Mouse (Mus musculus) midbrain, embryonic 11.5 days (tissue): ENCODE measurements at regions not wholly inside any gene's neighbourhood (a gene's known extent, or its start where the extent isn't known, plus 50 kb on each side); places are given as distances from the start of the nearest gene placed in this dataset.

Experiments used
- ATAC-seq: fragments of 200-750 bp; cut with Nextera tagmentation; 2 replicates; pipeline ENCODE4 v1.8.0; 2017; ENCODE audit warnings: moderate TSS enrichment, moderate library complexity; ENCODE audit not compliant: low FRiP score
- DNase-seq: peaks from one replicate; pipeline ENCODE4 v3.0.0; 2015; ENCODE audit warnings: low spot score; ENCODE audit errors: missing footprints
- H3K27ac ChIP-seq: fragments of 300-500 bp; sonication (generic); 2 replicates; pipeline ENCODE4 v1.5.1; 2014; ENCODE audit warnings: low read depth, low read length
- H3K27me3 ChIP-seq: fragments of 300-500 bp; sonication (generic); 2 replicates; pipeline ENCODE4 v1.6.1; 2014; ENCODE audit warnings: mild to moderate bottlenecking, low read length, moderate library complexity, mixed read lengths; ENCODE audit not compliant: control insufficient read depth, insufficient read depth
- H3K36me3 ChIP-seq: fragments of 300-500 bp; sonication (generic); 2 replicates; pipeline ENCODE4 v1.6.1; 2014; ENCODE audit warnings: mild to moderate bottlenecking, low read length, moderate library complexity, mixed read lengths; ENCODE audit not compliant: control insufficient read depth, insufficient read depth
- H3K4me1 ChIP-seq: fragments of 300-500 bp; sonication (generic); 2 replicates; pipeline ENCODE4 v1.6.1; 2014; ENCODE audit warnings: low read length; ENCODE audit not compliant: control insufficient read depth, insufficient read depth
- H3K4me2 ChIP-seq: fragments of 300-500 bp; sonication (generic); 2 replicates; pipeline ENCODE4 v1.6.1; 2014; ENCODE audit warnings: mild to moderate bottlenecking, moderate library complexity
- H3K4me3 ChIP-seq: fragments of 300-500 bp; sonication (generic); 2 replicates; pipeline ENCODE4 v1.5.1; 2014; ENCODE audit warnings: low read depth, low read length
- H3K9ac ChIP-seq: fragments of 300-500 bp; sonication (generic); 2 replicates; pipeline ENCODE4 v1.6.1; 2014; ENCODE audit warnings: low read length
- H3K9me3 ChIP-seq: fragments of 300-500 bp; sonication (generic); 2 replicates; pipeline ENCODE4 v1.6.1; 2016; ENCODE audit warnings: low read length; ENCODE audit not compliant: control insufficient read depth
- WGBS: fragments of 180-500 bp; shearing (Covaris S2); extraction: QIAGEN DNeasy Blood & Tissue Kit; methylation state at CpG from one replicate; pipeline ENCODE4 v1.1.7; 2014; 5-methylcytosine and 5-hydroxymethylcytosine counted together

- H3K9ac ChIP-seq = no peak overlapping the region
- ATAC-seq (no peak), DNase-seq (no peak)
- H3K9me3 ChIP-seq = no peaks in the 10 kb centered on the region
- WGBS = 60% methylated on average over 1 of the region's 1 CpGs
- H3K4me1 ChIP-seq = no peaks in the 10 kb centered on the region
- no peak overlapping the region for H3K4me3 ChIP-seq
- H3K27ac ChIP-seq = no peak overlapping the region
- H3K36me3 ChIP-seq = no peaks in the 10 kb centered on the region
- no peak overlapping the region for H3K4me2 ChIP-seq
- no peaks in the 10 kb centered on the region for H3K27me3 ChIP-seq
Observed at GRCm38 (mm10) chr16:92988416-92988815, 162.5 kb upstream of the Runx1 start.

GRCm38 (mm10) chr16:92988000-92988399 lies 162.1 kb upstream of the Runx1 start:
- no peak for DNase-seq
- no peak overlapping the region for H3K27ac ChIP-seq
- no peak overlapping the region for H3K9ac ChIP-seq
- no peak overlapping the region for H3K4me3 ChIP-seq
- no peaks in the 10 kb centered on the region for H3K27me3 ChIP-seq
- no peaks in the 10 kb centered on the region for H3K36me3 ChIP-seq
- H3K4me1 ChIP-seq = no peaks in the 10 kb centered on the region
- 89% methylated on average over 3 of the region's 3 CpGs for WGBS
- no peak overlapping the region for H3K4me2 ChIP-seq
- H3K9me3 ChIP-seq = no peaks in the 10 kb centered on the region
- ATAC-seq = no peak

DNA sequence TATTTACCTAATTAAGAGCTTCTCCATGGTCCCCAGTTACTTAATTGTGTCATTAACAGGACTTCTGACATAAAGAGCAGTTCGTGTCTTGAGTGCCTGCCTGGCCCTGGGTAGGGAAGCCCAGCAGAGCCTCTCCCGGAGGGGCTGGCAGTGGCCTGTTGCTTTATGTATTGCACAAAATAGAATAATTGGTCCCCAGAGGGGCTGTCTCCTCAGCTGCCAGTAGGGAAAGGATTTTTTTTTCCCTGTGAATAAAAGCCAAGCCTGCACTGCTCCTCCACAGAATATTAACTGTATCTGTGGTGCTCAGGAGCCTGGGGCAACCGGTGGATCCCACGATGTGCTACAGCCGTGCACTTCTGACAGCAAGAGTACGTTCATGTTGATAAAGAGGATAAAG lies 159.8 kb upstream of the Runx1 start:
- ATAC-seq = no peak
- H3K36me3 ChIP-seq = no peaks in the 10 kb centered on the region
- no peak overlapping the region for H3K27ac ChIP-seq
- H3K27me3 ChIP-seq = no peaks in the 10 kb centered on the region
- H3K4me3 ChIP-seq = no peak overlapping the region
- no peak overlapping the region for H3K9ac ChIP-seq
- no peak for DNase-seq
- 67% methylated on average over 6 of the region's 6 CpGs for WGBS
- no peaks in the 10 kb centered on the region for H3K4me1 ChIP-seq
- no peaks in the 10 kb centered on the region for H3K9me3 ChIP-seq
- no peak overlapping the region for H3K4me2 ChIP-seq

GRCm38 (mm10) chr16:92982934-92983333 lies 157.0 kb upstream of the Runx1 start:
- no peak for ATAC-seq

DNA sequence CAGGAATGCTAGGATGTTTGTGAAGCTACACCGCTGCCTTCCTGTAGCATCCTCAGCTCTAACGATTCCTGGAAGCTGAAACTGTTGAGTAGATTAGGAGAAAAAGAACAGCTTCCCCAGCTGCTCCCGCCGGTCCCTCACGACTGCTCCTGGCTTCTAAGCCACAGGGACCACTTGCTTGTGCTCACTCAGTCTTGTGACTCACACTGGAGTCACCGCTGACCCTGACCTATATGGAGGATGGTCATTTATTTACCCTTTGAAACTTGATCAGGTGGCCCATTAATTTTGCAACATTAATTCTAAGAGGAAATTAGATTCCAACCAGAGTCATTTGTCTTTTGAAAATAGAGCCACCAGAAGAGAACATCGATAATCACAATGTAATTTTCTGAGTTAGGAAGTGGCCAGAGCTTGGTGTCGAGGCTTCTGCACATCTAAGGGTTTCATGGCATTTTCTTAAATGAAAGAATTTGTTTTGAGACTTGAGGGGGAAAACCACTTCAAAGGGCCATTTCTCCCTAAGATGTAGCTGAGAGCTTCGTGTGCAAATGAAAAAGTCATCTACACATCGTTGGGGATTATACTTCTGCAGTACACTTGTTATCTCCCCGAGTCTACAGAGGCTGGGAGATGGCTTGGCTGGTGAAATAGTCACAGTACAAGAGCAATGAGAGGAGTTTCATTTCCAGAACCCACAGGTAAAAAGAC lies 153.8 kb upstream of the Runx1 start:
- H3K27ac ChIP-seq = no peak overlapping the region
- no peak for DNase-seq
- no peaks in the 10 kb centered on the region for H3K4me1 ChIP-seq
- no peak overlapping the region for H3K4me3 ChIP-seq
- H3K27me3 ChIP-seq = no peaks in the 10 kb centered on the region
- ATAC-seq = no peak
- 82% methylated on average over 11 of the region's 11 CpGs for WGBS
- H3K36me3 ChIP-seq = no peaks in the 10 kb centered on the region
- no peak overlapping the region for H3K4me2 ChIP-seq
- no peaks in the 10 kb centered on the region for H3K9me3 ChIP-seq
- H3K9ac ChIP-seq = no peak overlapping the region

More at GRCm38 (mm10) chr16:92982934-92983333, 157.0 kb upstream of the Runx1 start:
- H3K4me2 ChIP-seq = no peak overlapping the region
- H3K9me3 ChIP-seq = no peaks in the 10 kb centered on the region
- no peaks in the 10 kb centered on the region for H3K36me3 ChIP-seq
- DNase-seq = no peak
- H3K9ac ChIP-seq = no peak overlapping the region
- H3K4me1 ChIP-seq = no peaks in the 10 kb centered on the region
- no peak overlapping the region for H3K27ac ChIP-seq
- WGBS = 96% methylated on average over 7 of the region's 7 CpGs
- H3K27me3 ChIP-seq = no peaks in the 10 kb centered on the region
- H3K4me3 ChIP-seq = no peak overlapping the region

GRCm38 (mm10) chr16:92976097-92976496 lies 150.1 kb upstream of the Runx1 start:
- 91% methylated on average over 8 of the region's 8 CpGs for WGBS
- no peaks in the 10 kb centered on the region for H3K9me3 ChIP-seq

DNA sequence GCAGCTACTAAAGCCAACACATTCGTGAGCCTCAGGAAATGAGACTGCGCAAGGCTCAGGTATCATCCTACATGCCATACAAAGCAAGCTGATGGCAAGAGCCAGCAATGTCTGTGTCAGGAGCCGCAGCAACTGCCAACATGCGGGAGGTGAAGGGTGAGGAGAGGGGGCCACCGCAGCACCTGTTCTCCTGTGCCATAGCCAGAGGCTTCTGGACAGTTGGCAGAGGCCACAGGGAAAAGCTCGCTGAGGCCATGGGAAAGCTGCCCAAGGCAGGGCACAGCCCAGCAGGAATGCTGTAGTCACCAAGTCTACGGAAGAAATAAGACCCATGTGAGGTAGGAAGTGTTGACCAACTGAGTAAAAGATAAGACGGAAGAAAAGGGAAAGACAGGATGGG lies 149.1 kb upstream of the Runx1 start:
- DNase-seq = no peak
- H3K27ac ChIP-seq = no peak overlapping the region
- H3K36me3 ChIP-seq = no peaks in the 10 kb centered on the region
- H3K4me3 ChIP-seq = no peak overlapping the region
- no peaks in the 10 kb centered on the region for H3K9me3 ChIP-seq
- no peak overlapping the region for H3K4me2 ChIP-seq
- 88% methylated on average over 8 of the region's 8 CpGs for WGBS
- no peaks in the 10 kb centered on the region for H3K27me3 ChIP-seq
- H3K9ac ChIP-seq = no peak overlapping the region
- no peak for ATAC-seq
- no peaks in the 10 kb centered on the region for H3K4me1 ChIP-seq

More at GRCm38 (mm10) chr16:92976097-92976496, 150.1 kb upstream of the Runx1 start:
- Histone ChIP-seq H3K9ac (no peak overlapping the region), H3K36me3 (no peaks in the 10 kb centered on the region), H3K4me2 (no peak overlapping the region), H3K27ac (no peak overlapping the region), H3K4me1 (no peaks in the 10 kb centered on the region), H3K27me3 (no peaks in the 10 kb centered on the region), H3K4me3 (no peak overlapping the region)
- DNase-seq = no peak
- no peak for ATAC-seq

- no peak for DNase-seq
- no peaks in the 10 kb centered on the region for H3K36me3 ChIP-seq
- no peak overlapping the region for H3K9ac ChIP-seq
- H3K4me3 ChIP-seq = no peak overlapping the region
- no peak overlapping the region for H3K4me2 ChIP-seq
- 80% methylated on average over 5 of the region's 5 CpGs for WGBS
- no peak overlapping the region for H3K27ac ChIP-seq
- no peaks in the 10 kb centered on the region for H3K27me3 ChIP-seq
- no peak for ATAC-seq
- no peaks in the 10 kb centered on the region for H3K4me1 ChIP-seq
- no peaks in the 10 kb centered on the region for H3K9me3 ChIP-seq
Observed at GRCm38 (mm10) chr16:92972681-92973080, 146.7 kb upstream of the Runx1 start.

- Histone ChIP-seq H3K4me3 (no peak overlapping the region), H3K4me1 (no peaks in the 10 kb centered on the region), H3K9ac (no peak overlapping the region), H3K4me2 (no peak overlapping the region), H3K9me3 (no peaks in the 10 kb centered on the region), H3K27ac (no peak overlapping the region), H3K36me3 (no peaks in the 10 kb centered on the region), H3K27me3 (no peaks in the 10 kb centered on the region)
- WGBS = 82% methylated on average over 3 of the region's 3 CpGs
- DNase-seq = no peak
- ATAC-seq = no peak
Observed at GRCm38 (mm10) chr16:92971956-92972355, 146.0 kb upstream of the Runx1 start.
